25 mouse cellular contexts compared by ENCODE assay signal in the genomic region with DNA sequence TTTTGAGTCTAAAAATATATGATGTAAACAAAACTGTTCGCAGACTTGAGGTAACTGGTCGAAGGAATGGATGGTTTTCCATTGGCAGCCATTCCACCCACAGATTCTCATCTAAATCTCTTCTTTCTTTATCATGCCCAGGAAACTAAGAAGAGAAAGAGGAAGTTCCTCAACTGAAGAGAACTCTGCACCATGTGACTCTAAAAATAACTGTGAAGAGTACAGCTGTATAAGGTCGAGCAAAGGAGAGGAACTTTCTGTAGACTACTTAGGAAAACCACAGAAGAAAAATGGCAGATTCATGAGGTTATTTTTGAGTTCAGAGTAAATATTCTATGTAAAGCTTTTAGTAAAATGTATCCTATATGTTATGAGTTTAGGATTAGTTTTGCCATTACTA.
DNase-seq lines count a peak whose midpoint lies in the region; ATAC-seq and TF ChIP-seq lines count a peak whose summit lies in the region.
"Had no signal": no experiment of that assay in that cellular context is flagged by ENCODE, and none has a peak within 500 bp of the region (broad histone marks: within the 10 kb centered on the region; RNA-seq: fewer than 3 reads in every experiment).

No protein-coding gene starts in this region.

- H3K27me3 ChIP-seq in CH12.LX (replicated peaks), result no peaks in the 10 kb centered on the region
- H3K27me3 ChIP-seq in splenic B cell, adult 2 months (ENCODE audit: control insufficient read depth, insufficient read depth, low read length, poor library complexity, severe bottlenecking), result no peaks in the 10 kb centered on the region
- no peaks in the 10 kb centered on the region for H3K27me3 ChIP-seq in intestine, postnatal 0 days (replicated peaks; ENCODE audit: control insufficient read depth, insufficient read depth, low read length)
- H3K27me3 ChIP-seq: embryonic facial prominence, embryonic 12.5 days; forebrain, embryonic 13.5 days; forebrain, embryonic 15.5 days; Patski had no signal

- peak; percentile 60 for DNase-seq in CH12.LX (ENCODE audit: extremely low read depth)
- DNase-seq in splenic B cell, adult 2 months (ENCODE audit: low read depth, low spot score), result peak; percentile 3
- no peak for DNase-seq in urinary bladder, postnatal 36 days (ENCODE audit: low spot score in 2 of 2)
- no peak for DNase-seq in layer of hippocampus, adult 11-12 months (ENCODE audit: low spot score)
- DNase-seq: adrenal gland, adult 2 months; adrenal gland, postnatal 10 days; adrenal gland, postnatal 25 days; B cell, adult 2 months; cerebellum, adult 11 months; cerebellum, adult 18-20 months; cerebellum, adult 8-10 months; cerebellum, adult 9-11 months; cerebellum, postnatal 14 days; cerebellum, postnatal 36 days; forebrain, postnatal 0 days had no signal

- 82% methylated on average over 3 of the region's 3 CpGs for WGBS in intestine, postnatal 0 days

- H3K79me2 ChIP-seq in CH12.LX (replicated peaks; ENCODE audit: control insufficient read depth, extremely low read depth, insufficient read depth, poor library complexity, severe bottlenecking), result no peaks in the 10 kb centered on the region

- H3K4me3 ChIP-seq in CH12.LX (replicated peaks in 1 of 3; ENCODE audit: low read depth in 2 of 3, low read length in 2 of 3, poor library complexity in 1 of 3), result no peak overlapping the region
- no peak overlapping the region for H3K4me3 ChIP-seq in intestine, postnatal 0 days (ENCODE audit: low read depth, low read length)
- H3K4me3 ChIP-seq: embryonic facial prominence, embryonic 10.5 days; embryonic facial prominence, embryonic 12.5 days; forebrain, embryonic 13.5 days; forebrain, embryonic 15.5 days had no signal

- TF ChIP-seq POLR2A in CH12.LX (IDR thresholded peaks at IDR 0.05; ENCODE audit: low read depth, low read length), result no peak

- H3K9me3 ChIP-seq in CH12.LX (replicated peaks; ENCODE audit: low read length), result no peaks in the 10 kb centered on the region
- H3K9me3 ChIP-seq in intestine, postnatal 0 days (ENCODE audit: control insufficient read depth), result no peaks in the 10 kb centered on the region
- H3K9me3 ChIP-seq: embryonic facial prominence, embryonic 10.5 days; embryonic facial prominence, embryonic 12.5 days; forebrain, embryonic 13.5 days; forebrain, embryonic 15.5 days had no signal

- H3K9ac ChIP-seq in CH12.LX (ENCODE audit: insufficient read depth, low read depth), result no peak overlapping the region
- no peak overlapping the region for H3K9ac ChIP-seq in intestine, postnatal 0 days (ENCODE audit: low read depth, low read length)
- H3K9ac ChIP-seq: embryonic facial prominence, embryonic 12.5 days; forebrain, embryonic 13.5 days; forebrain, embryonic 15.5 days; forebrain, postnatal 0 days had no signal

- dilution Hi-C loops in CH12.LX (cut with MboI; ENCODE audit: extremely low pct_ligation_motif_present, extremely low pct_unique_long_range_greater_than_20kb, low sequenced_read_pairs), result no loop called here

- peak; percentile 72 for ATAC-seq in common myeloid progenitor, adult 5-6 weeks (replicated peaks; ENCODE audit: low read depth, poor library complexity, severe bottlenecking)
- ATAC-seq in hematopoietic stem cell, adult 5-6 weeks (replicated peaks in 1 of 2; ENCODE audit: insufficient read depth in 1 of 2, low FRiP score in 2 of 2, low TSS enrichment in 1 of 2, low read depth in 1 of 2, poor library complexity in 2 of 2, severe bottlenecking in 2 of 2), result peak; percentile 38 to 62; a peak in 1 of 4 replicates
- no peak for ATAC-seq in intestine, postnatal 0 days
- ATAC-seq: activated CD4-positive, CD25-positive, alpha-beta regulatory T cell, adult 4 months; CD4-positive, CD25-positive, alpha-beta regulatory T cell, adult 4 months; forebrain, embryonic 13.5 days; forebrain, embryonic 15.5 days; forebrain, postnatal 0 days; Patski had no signal

- H3K4me1 ChIP-seq in CH12.LX (ENCODE audit: control insufficient read depth in 1 of 2, insufficient read depth in 2 of 2), result peaks cover 0 to 33% of the 10 kb centered on the region in 2 experiments; a peak in 2 of 4 replicates
- H3K4me1 ChIP-seq in intestine, postnatal 0 days (replicated peaks; ENCODE audit: control insufficient read depth, insufficient read depth, low read length), result no peaks in the 10 kb centered on the region
- H3K4me1 ChIP-seq: embryonic facial prominence, embryonic 10.5 days; embryonic facial prominence, embryonic 12.5 days; forebrain, embryonic 13.5 days; forebrain, embryonic 15.5 days had no signal

- in situ Hi-C loops in CH12.LX (cut with MboI; ENCODE audit: low pct_ligation_motif_present, low pct_unique_long_range_greater_than_20kb, low sequenced_read_pairs), result no loop called here

- TF ChIP-seq EP300 in CH12.LX (IDR thresholded peaks at IDR 0.05; ENCODE audit: low read length), result peak; percentile 38

- TF ChIP-seq RAD21 in CH12.LX (IDR thresholded peaks at IDR 0.05; ENCODE audit: low read depth, low read length), result no peak

- no peak for TF ChIP-seq CTCF in CH12.LX (conservative IDR thresholded peaks at IDR 0.05 in 1 of 2, IDR thresholded peaks at IDR 0.05 in 1 of 2; ENCODE audit: low read depth in 2 of 2, low read length in 2 of 2)
- no peak for TF ChIP-seq CTCF in intestine, postnatal 0 days (IDR thresholded peaks at IDR 0.05; ENCODE audit: low read depth)

- H3K4me2 ChIP-seq in CH12.LX (ENCODE audit: insufficient read depth, low read depth, poor library complexity, severe bottlenecking), result no peak overlapping the region
- no peak overlapping the region for H3K4me2 ChIP-seq in intestine, postnatal 0 days (replicated peaks; ENCODE audit: low read depth)
- H3K4me2 ChIP-seq: embryonic facial prominence, embryonic 12.5 days; forebrain, embryonic 13.5 days; forebrain, embryonic 15.5 days had no signal

- no peaks in the 10 kb centered on the region for H3K36me3 ChIP-seq in CH12.LX (replicated peaks in 1 of 2; ENCODE audit: control insufficient read depth in 1 of 2, insufficient read depth in 1 of 2, low read length in 1 of 2)
- no peaks in the 10 kb centered on the region for H3K36me3 ChIP-seq in splenic B cell, adult 2 months (ENCODE audit: control insufficient read depth, insufficient read depth, low read length, poor library complexity, severe bottlenecking)
- no peaks in the 10 kb centered on the region for H3K36me3 ChIP-seq in intestine, postnatal 0 days (ENCODE audit: control insufficient read depth, insufficient read depth)
- H3K36me3 ChIP-seq: embryonic facial prominence, embryonic 10.5 days; embryonic facial prominence, embryonic 12.5 days; forebrain, embryonic 15.5 days had no signal

- no peak overlapping the region for H3K27ac ChIP-seq in CH12.LX (ENCODE audit: insufficient read depth, low read depth)
- H3K27ac ChIP-seq in intestine, postnatal 0 days (ENCODE audit: low read depth, low read length), result no peak overlapping the region
- H3K27ac ChIP-seq: embryonic facial prominence, embryonic 10.5 days; embryonic facial prominence, embryonic 12.5 days; forebrain, embryonic 13.5 days; forebrain, embryonic 15.5 days had no signal

TF ChIP-seq in CH12.LX, 34 proteins besides CTCF, POLR2A, EP300 and RAD21:
- TF ChIP-seq MAZ (IDR thresholded peaks at IDR 0.05; ENCODE audit: low read depth, low read length) (no peak), JUND (conservative IDR thresholded peaks at IDR 0.05; ENCODE audit: low read depth, low read length) (no peak), ELF1 (IDR thresholded peaks at IDR 0.05; ENCODE audit: low read depth, low read length) (no peak), NELFE (IDR thresholded peaks at IDR 0.05; ENCODE audit: low read depth, low read length) (no peak), GABPA (IDR thresholded peaks at IDR 0.05; ENCODE audit: insufficient replicate concordance, low read depth, low read length) (no peak), TCF12 (IDR thresholded peaks at IDR 0.05; ENCODE audit: low read depth, low read length) (no peak), MAX (IDR thresholded peaks at IDR 0.05; ENCODE audit: low read length) (no peak; the same call in 1 of the 2 replicates), JUN (IDR thresholded peaks at IDR 0.05; ENCODE audit: insufficient read depth, low read depth, low read length) (no peak), MEF2A (IDR thresholded peaks at IDR 0.05; ENCODE audit: borderline replicate concordance, low read depth, low read length) (peak; percentile 56; the same call in 1 of the 2 replicates), IRF4 (IDR thresholded peaks at IDR 0.05; ENCODE audit: low read depth, low read length) (no peak), NRF1 (IDR thresholded peaks at IDR 0.05; ENCODE audit: low read depth, low read length) (no peak), ZMIZ1 (IDR thresholded peaks at IDR 0.05; ENCODE audit: low read depth, low read length) (no peak), PAX5 (IDR thresholded peaks at IDR 0.05; ENCODE audit: low read length) (no peak), RCOR1 (conservative IDR thresholded peaks at IDR 0.05; ENCODE audit: low read depth, low read length) (no peak), USF2 (conservative IDR thresholded peaks at IDR 0.05; ENCODE audit: low read depth, low read length) (peak; percentile 21; the same call in 1 of the 2 replicates)

Comparison
In these comparisons a context has a peak if more than half of its experiments do, and no peak if none do; other contexts are left out.
1. DNase-seq: peak in CH12.LX (single experiment) and splenic B cell, adult 2 months (single experiment); none in urinary bladder, postnatal 36 days (0 of 2) and layer of hippocampus, adult 11-12 months (single experiment).